Mouse (Mus musculus): ENCODE data around the gene Arhgap22.

Gene Arhgap22

GRCm38 (mm10) chr14:33214767-33215128, 922 bp downstream of the Arhgap22 start:
- no peak for DNase-seq (ENCODE audit: low spot score)

GRCm38 (mm10) chr14:33215163-33215562, 1.3 kb downstream of the Arhgap22 start:
- DNase-seq (ENCODE audit: low spot score), result no peak

- no peak for DNase-seq (ENCODE audit: low spot score)
Measured at GRCm38 (mm10) chr14:33216343-33217208, 2.8 kb downstream of the Arhgap22 start.

- no peak for DNase-seq (ENCODE audit: low spot score)
Measured at GRCm38 (mm10) chr14:33225235-33225634, 11.4 kb downstream of the Arhgap22 start.

GRCm38 (mm10) chr14:33230672-33231071, 16.8 kb downstream of the Arhgap22 start:
- no peak for DNase-seq (ENCODE audit: low spot score)

GRCm38 (mm10) chr14:33231311-33231710, 17.5 kb downstream of the Arhgap22 start:
- DNase-seq (ENCODE audit: low spot score), result no peak

- DNase-seq (ENCODE audit: low spot score), result no peak
Measured at GRCm38 (mm10) chr14:33232048-33232447, 18.2 kb downstream of the Arhgap22 start.

- DNase-seq (ENCODE audit: low spot score), result no peak
Measured at GRCm38 (mm10) chr14:33235661-33236060, 21.8 kb downstream of the Arhgap22 start.

- DNase-seq (ENCODE audit: low spot score), result no peak
Measured at GRCm38 (mm10) chr14:33240400-33240799, 26.6 kb downstream of the Arhgap22 start.

- DNase-seq (ENCODE audit: low spot score), result no peak
Measured at GRCm38 (mm10) chr14:33243261-33243660, 29.4 kb downstream of the Arhgap22 start.

GRCm38 (mm10) chr14:33244519-33244918, 30.7 kb downstream of the Arhgap22 start:
- DNase-seq (ENCODE audit: low spot score), result no peak

GRCm38 (mm10) chr14:33244946-33245345, 31.1 kb downstream of the Arhgap22 start:
- no peak for DNase-seq (ENCODE audit: low spot score)

GRCm38 (mm10) chr14:33246476-33246875, 32.6 kb downstream of the Arhgap22 start:
- DNase-seq (ENCODE audit: low spot score), result peak; percentile 16

GRCm38 (mm10) chr14:33247623-33248022, 33.8 kb downstream of the Arhgap22 start:
- DNase-seq (ENCODE audit: low spot score), result peak; percentile 29

- DNase-seq (ENCODE audit: low spot score), result no peak
Measured at GRCm38 (mm10) chr14:33248741-33249140, 34.9 kb downstream of the Arhgap22 start.

GRCm38 (mm10) chr14:33250215-33250939, 36.6 kb downstream of the Arhgap22 start:
- DNase-seq (ENCODE audit: low spot score), result no peak

- DNase-seq (ENCODE audit: low spot score), result no peak
Measured at GRCm38 (mm10) chr14:33250956-33251745, 37.3 kb downstream of the Arhgap22 start.

- DNase-seq (ENCODE audit: low spot score), result no peak
Measured at GRCm38 (mm10) chr14:33258256-33258655, 44.4 kb downstream of the Arhgap22 start.

- DNase-seq (ENCODE audit: low spot score), result no peak
Measured at GRCm38 (mm10) chr14:33260131-33260530, 46.3 kb downstream of the Arhgap22 start.

- DNase-seq (ENCODE audit: low spot score), result no peak
Measured at GRCm38 (mm10) chr14:33264795-33265194, 51.0 kb downstream of the Arhgap22 start.

GRCm38 (mm10) chr14:33276240-33276639, 62.4 kb downstream of the Arhgap22 start:
- DNase-seq (ENCODE audit: low spot score), result no peak

GRCm38 (mm10) chr14:33278374-33278773, 64.5 kb downstream of the Arhgap22 start:
- no peak for DNase-seq (ENCODE audit: low spot score)
